Mouse (Mus musculus) liver, embryonic 14.5 days (tissue): Measurements from ENCODE around the gene Stum. TPM values are rescaled to one million over a fixed set of nuclear protein-coding genes. Genes with fewer than 3 reads are reported as not detected.

Experiments
- ATAC-seq: fragments of 200-750 bp; cut with Nextera tagmentation; 2 replicates; pipeline ENCODE4 v1.8.0; 2017; ENCODE audit warnings: moderate number of reproducible peaks, mild to moderate bottlenecking, moderate library complexity; ENCODE audit not compliant: insufficient read depth
- DNase-seq, 3 experiments: peaks; one replicate each; pipeline ENCODE4 v3.0.0-alpha.2; 2012 to 2013; ENCODE audit warnings: low read depth in 3 of 3, low spot score in 3 of 3
- H3K27ac ChIP-seq: fragments of 300-500 bp; sonication (generic); 2 replicates; pipeline ENCODE4 v1.5.1; 2014; ENCODE audit warnings: moderate library complexity, mild to moderate bottlenecking, control low read depth, inconsistent platforms
- H3K27me3 ChIP-seq: fragments of 300-500 bp; sonication (generic); 2 replicates; pipeline ENCODE4 v1.6.1; 2014; ENCODE audit warnings: mild to moderate bottlenecking, low read length, moderate library complexity; ENCODE audit not compliant: control insufficient read depth, insufficient read depth
- H3K36me3 ChIP-seq: fragments of 300-500 bp; sonication (generic); replicated peaks from 2 replicates; pipeline ENCODE4 v1.6.1; 2014; ENCODE audit warnings: low read depth; ENCODE audit not compliant: control insufficient read depth, insufficient read depth
- H3K4me1 ChIP-seq, 2 experiments: fragments of 200-500 bp in 1 of 2; fragments of 300-500 bp in 1 of 2; sonication (generic) in 1 of 2; replicated peaks; 2 replicates each; pipeline ENCODE4 v1.6.1; 2012 to 2014; ENCODE audit warnings: antibody characterized with exemption in 1 of 2, inconsistent platforms in 1 of 2, low read length in 1 of 2; ENCODE audit not compliant: control insufficient read depth in 2 of 2, insufficient read depth in 2 of 2
- H3K4me2 ChIP-seq: fragments of 300-500 bp; sonication (generic); 2 replicates; pipeline ENCODE4 v1.6.1; 2014; ENCODE audit warnings: low read depth, mild to moderate bottlenecking, control low read depth, moderate library complexity
- H3K4me3 ChIP-seq, 2 experiments: fragments of 200-500 bp in 1 of 2; fragments of 300-500 bp in 1 of 2; sonication (generic) in 1 of 2; 2 replicates each; pipeline ENCODE4 v1.5.1; 2012 to 2014; ENCODE audit warnings: low read depth in 2 of 2, low read length in 2 of 2, mild to moderate bottlenecking in 2 of 2, control low read depth in 1 of 2, inconsistent platforms in 1 of 2, moderate library complexity in 1 of 2; ENCODE audit not compliant: insufficient read depth in 1 of 2
- H3K9ac ChIP-seq: fragments of 300-500 bp; sonication (generic); replicated peaks from 2 replicates; pipeline ENCODE4 v1.6.1; 2014; ENCODE audit warnings: mild to moderate bottlenecking, control low read depth, moderate library complexity
- H3K9me3 ChIP-seq: fragments of 300-500 bp; sonication (generic); 2 replicates; pipeline ENCODE4 v1.6.1; 2016; ENCODE audit warnings: low read length, mixed read lengths; ENCODE audit not compliant: control insufficient read depth
- CTCF ChIP-seq: IDR thresholded peaks from 2 replicates; pipeline ENCODE4 v1.5.1; 2016; ENCODE audit warnings: antibody characterized with exemption, low read depth, control low read depth
- EP300 ChIP-seq: IDR thresholded peaks from 2 replicates; pipeline ENCODE4 v1.6.1; 2016; ENCODE audit warnings: antibody characterized with exemption, low read depth
- WGBS: fragments of 180-500 bp; shearing (Covaris S2); extraction: QIAGEN DNeasy Blood & Tissue Kit; methylation state at CpG from one replicate; pipeline ENCODE4 v1.1.7; 2014; ENCODE audit not compliant: insufficient replicate concordance; 5-methylcytosine and 5-hydroxymethylcytosine counted together
- polyA plus RNA-seq, 2 experiments: library from polyadenylated mRNA; depleted of rRNA in 1 of 2; stranded (reverse) in 1 of 2; unstranded in 1 of 2; fragments of >200 nt; fragmentation: Nextera tagmentation in 1 of 2; extraction: Ambion mirVana in 1 of 2; gene quantifications; 2 replicates each; pipeline versions ENCODE4 v1.2.1 to v1.2.3; 2012 to 2014

Gene Stum
- polyA plus RNA-seq, 2 experiments, result 0.04 TPM; not detected in 1

DNA sequence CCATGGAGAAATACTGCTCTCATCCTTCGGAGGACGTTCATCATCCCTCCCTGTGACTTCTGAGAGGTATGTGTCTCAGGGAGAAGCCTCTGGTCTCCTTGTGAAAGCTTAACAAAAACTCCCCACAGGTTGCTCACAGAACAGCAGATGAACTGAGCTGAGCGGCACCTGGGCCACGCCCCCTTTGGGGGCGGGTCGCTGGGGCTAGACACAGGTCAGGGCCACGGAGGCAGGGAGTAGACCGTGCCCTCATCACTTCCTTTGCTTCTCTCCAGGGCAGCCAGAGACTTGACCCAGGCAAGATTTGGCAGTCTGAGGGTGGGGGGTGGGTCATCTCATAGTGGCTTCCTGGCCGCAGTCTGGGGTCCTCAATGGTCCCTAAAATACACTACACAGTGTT lies 48.4 kb downstream of the Stum start:
- Histone ChIP-seq H3K4me3 (no peak overlapping the region), H3K9me3 (no peaks in the 10 kb centered on the region), H3K4me1 (no peaks in the 10 kb centered on the region), H3K27me3 (peaks cover 3% of the 10 kb centered on the region), H3K27ac (no peak overlapping the region), H3K4me2 (no peak overlapping the region), H3K36me3 (no peaks in the 10 kb centered on the region), H3K9ac (no peak overlapping the region)
- DNase-seq, result no peak
- 13% methylated on average over 9 of the region's 9 CpGs for WGBS
- ATAC-seq, result no peak
- no peak for TF ChIP-seq EP300
- TF ChIP-seq CTCF, result 0 out of 2 replicates have a peak, but pooled peaks have one; percentile 2

DNA sequence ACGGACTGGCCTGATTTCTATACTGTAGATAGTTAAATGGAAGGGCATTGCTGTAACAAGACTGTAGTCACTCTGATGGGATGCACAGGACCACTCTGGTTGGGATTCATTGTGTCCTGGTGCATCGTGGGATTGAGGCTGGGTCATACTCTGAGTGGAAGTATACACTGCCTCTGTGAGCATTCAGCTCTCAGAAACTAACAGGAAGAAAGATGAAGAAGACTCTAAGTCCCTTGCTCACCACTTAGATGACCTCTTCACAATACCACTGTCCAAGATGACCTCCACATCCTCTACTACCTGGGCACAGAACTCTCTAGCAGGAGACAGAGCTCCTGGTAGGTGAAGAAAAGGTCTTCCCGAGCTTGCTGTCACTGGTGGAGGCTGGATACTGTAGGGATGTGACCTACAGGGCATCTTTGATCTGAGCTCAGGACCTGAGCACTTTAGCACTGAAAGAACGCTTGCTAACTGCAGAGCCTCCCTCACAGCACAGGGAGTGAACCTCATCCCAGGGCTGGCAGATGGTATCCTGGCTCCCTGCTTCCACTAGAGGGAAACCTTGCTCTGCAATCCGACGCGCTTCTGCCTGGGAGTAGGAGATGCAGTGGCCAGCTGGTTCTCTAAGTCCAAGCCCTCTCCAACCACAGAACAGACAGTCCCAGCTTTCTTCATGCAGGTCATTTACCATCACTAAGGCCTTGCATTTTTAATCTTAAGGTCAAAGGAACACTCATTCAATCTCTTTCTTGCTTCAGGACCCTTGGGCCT lies 49.3 kb downstream of the Stum start:
- Histone ChIP-seq H3K9me3 (no peaks in the 10 kb centered on the region), H3K36me3 (no peaks in the 10 kb centered on the region), H3K27ac (no peak overlapping the region), H3K4me3 (no peak overlapping the region), H3K4me2 (no peak overlapping the region), H3K4me1 (no peaks in the 10 kb centered on the region), H3K27me3 (peaks cover 3% of the 10 kb centered on the region), H3K9ac (no peak overlapping the region)
- ATAC-seq (0 out of 2 replicates have a peak, but pooled peaks have one; percentile 17), DNase-seq (peak in 2 of 3 experiments; percentile 17 to 26)
- WGBS, result 15% methylated on average over 7 of the region's 7 CpGs
- TF ChIP-seq EP300 (no peak), CTCF (peak; percentile 82)

- peaks cover 3% of the 10 kb centered on the region for H3K27me3 ChIP-seq
- no peaks in the 10 kb centered on the region for H3K4me1 ChIP-seq
- H3K9ac ChIP-seq, result no peak overlapping the region
- H3K27ac ChIP-seq, result no peak overlapping the region
- H3K4me2 ChIP-seq, result 0 out of 2 replicates have a peak overlapping the region, but pooled peaks have one; percentile 8
- WGBS, result 9% methylated on average over 16 of the region's 16 CpGs
- DNase-seq (no peak), ATAC-seq (no peak)
- H3K4me3 ChIP-seq, result no peak overlapping the region
- TF ChIP-seq CTCF (no peak), EP300 (no peak)
- no peaks in the 10 kb centered on the region for H3K36me3 ChIP-seq
- no peaks in the 10 kb centered on the region for H3K9me3 ChIP-seq
Measured at GRCm38 (mm10) chr1:180433098-180433538, 50.2 kb downstream of the Stum start.

GRCm38 (mm10) chr1:180431833-180432232 lies 51.5 kb downstream of the Stum start:
- Histone ChIP-seq H3K4me1 (0 out of 4 replicates have a peak, but pooled peaks cover 0 to 2% of the 10 kb centered on the region in 2 experiments), H3K4me2 (no peak overlapping the region), H3K27me3 (peaks cover 3% of the 10 kb centered on the region), H3K36me3 (no peaks in the 10 kb centered on the region), H3K9me3 (no peaks in the 10 kb centered on the region), H3K9ac (no peak overlapping the region), H3K27ac (no peak overlapping the region), H3K4me3 (no peak overlapping the region)
- TF ChIP-seq CTCF, result peak; percentile 19
- TF ChIP-seq EP300, result no peak
- 14% methylated on average over 12 of the region's 12 CpGs for WGBS
- DNase-seq, result peak in 2 of 3 experiments; percentile 10 to 17
- peak; percentile 55; the same call in 1 of the 2 replicates for ATAC-seq

DNA sequence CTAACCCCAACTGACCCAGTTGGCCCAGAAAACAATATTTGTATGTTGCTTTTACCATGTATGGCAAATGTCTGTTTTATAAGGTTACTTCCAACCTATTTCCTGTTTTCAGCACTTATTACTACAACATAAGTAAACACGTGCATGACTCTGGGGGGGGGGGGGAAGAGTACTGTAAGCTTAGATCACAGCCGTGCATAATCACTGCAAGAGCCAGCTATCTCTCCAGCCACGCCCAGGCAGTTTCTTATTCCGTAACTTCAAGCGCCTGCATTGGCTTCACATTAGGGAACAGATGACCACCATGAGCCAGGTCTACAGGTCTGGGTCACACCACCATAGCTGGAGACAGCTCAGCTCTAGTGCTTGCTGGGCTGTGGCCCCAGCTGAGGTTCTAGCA lies 53.5 kb downstream of the Stum start:
- Histone ChIP-seq H3K36me3 (no peaks in the 10 kb centered on the region), H3K27ac (no peak overlapping the region), H3K4me3 (no peak overlapping the region), H3K9ac (no peak overlapping the region), H3K27me3 (peaks cover 3% of the 10 kb centered on the region), H3K9me3 (no peaks in the 10 kb centered on the region), H3K4me2 (no peak overlapping the region), H3K4me1 (0 out of 4 replicates have a peak, but pooled peaks cover 0 to 2% of the 10 kb centered on the region in 2 experiments)
- WGBS, result 11% methylated on average over 5 of the region's 5 CpGs
- ATAC-seq (no peak), DNase-seq (no peak)
- TF ChIP-seq CTCF (no peak), EP300 (no peak)
